Mouse (Mus musculus) limb, embryonic 10.5 days (tissue): Measurements from ENCODE around the gene Abhd6. TPM values are rescaled to one million over a fixed set of nuclear protein-coding genes. Genes with fewer than 3 reads are reported as not detected.

ENCODE experiments used
- DNase-seq: peaks from one replicate; pipeline ENCODE4 v3.0.0-alpha.2; 2017; ENCODE audit warnings: low spot score
- H3K27ac ChIP-seq: fragments of 300-500 bp; sonication (generic); 2 replicates; pipeline ENCODE4 v1.5.1; 2016; ENCODE audit warnings: mild to moderate bottlenecking
- H3K27me3 ChIP-seq: fragments of 300-500 bp; sonication (generic); 2 replicates; pipeline ENCODE4 v1.6.1; 2016; ENCODE audit warnings: low read depth, mild to moderate bottlenecking; ENCODE audit not compliant: poor library complexity, severe bottlenecking
- H3K36me3 ChIP-seq: fragments of 300-500 bp; sonication (generic); 2 replicates; pipeline ENCODE4 v1.6.1; 2016; ENCODE audit warnings: mild to moderate bottlenecking, moderate library complexity
- H3K4me1 ChIP-seq: fragments of 300-500 bp; sonication (generic); 2 replicates; pipeline ENCODE4 v1.6.1; 2016
- H3K4me3 ChIP-seq: fragments of 300-500 bp; sonication (generic); 2 replicates; pipeline ENCODE4 v1.5.1; 2016; ENCODE audit warnings: mild to moderate bottlenecking, moderate library complexity
- H3K9me3 ChIP-seq: fragments of 300-500 bp; sonication (generic); replicated peaks from 2 replicates; pipeline ENCODE4 v1.6.1; 2016; ENCODE audit warnings: mild to moderate bottlenecking
- WGBS: fragments of 180-500 bp; shearing (Covaris S2); methylation state at CpG from one replicate; pipeline ENCODE4 v1.1.7; 2016; 5-methylcytosine and 5-hydroxymethylcytosine counted together
- polyA plus RNA-seq: library from polyadenylated mRNA; unstranded; fragments of >200 nt; fragmentation: Nextera tagmentation; extraction: Ambion mirVana; gene quantifications from 2 replicates; pipeline ENCODE4 v1.2.1, GENCODE M21; 2016

Gene Abhd6
- polyA plus RNA-seq, 1 experiment from 2014 or later = 20.9 TPM

DNA sequence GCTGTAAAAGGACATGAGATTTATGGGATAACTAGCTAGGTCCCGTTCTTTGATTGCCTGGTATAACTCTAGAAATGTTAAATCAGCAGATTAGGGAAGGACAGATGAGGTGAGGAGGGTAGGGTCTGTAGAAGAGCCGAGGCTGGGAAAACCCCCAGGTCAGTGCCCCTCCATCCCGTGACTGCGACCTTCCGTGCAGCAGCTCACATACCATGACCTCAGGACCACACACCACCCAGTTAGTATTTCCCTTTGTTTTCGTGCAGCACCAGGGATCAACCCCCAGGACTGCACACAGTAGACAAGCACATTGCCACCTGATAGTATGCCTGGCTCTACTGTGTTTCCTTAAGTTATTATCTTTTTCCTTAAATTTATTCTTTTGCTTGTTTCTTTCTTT is 21.8 kb downstream of the Abhd6 start:
- Histone ChIP-seq H3K4me1 (peaks cover 7% of the 10 kb centered on the region; the same call in 1 of the 2 replicates), H3K9me3 (no peaks in the 10 kb centered on the region), H3K27ac (peak overlapping the region; percentile 2; the same call in 1 of the 2 replicates), H3K36me3 (no peaks in the 10 kb centered on the region), H3K27me3 (no peaks in the 10 kb centered on the region), H3K4me3 (no peak overlapping the region)
- no peak for DNase-seq
- WGBS = 32% methylated on average over 6 of the region's 6 CpGs

DNA sequence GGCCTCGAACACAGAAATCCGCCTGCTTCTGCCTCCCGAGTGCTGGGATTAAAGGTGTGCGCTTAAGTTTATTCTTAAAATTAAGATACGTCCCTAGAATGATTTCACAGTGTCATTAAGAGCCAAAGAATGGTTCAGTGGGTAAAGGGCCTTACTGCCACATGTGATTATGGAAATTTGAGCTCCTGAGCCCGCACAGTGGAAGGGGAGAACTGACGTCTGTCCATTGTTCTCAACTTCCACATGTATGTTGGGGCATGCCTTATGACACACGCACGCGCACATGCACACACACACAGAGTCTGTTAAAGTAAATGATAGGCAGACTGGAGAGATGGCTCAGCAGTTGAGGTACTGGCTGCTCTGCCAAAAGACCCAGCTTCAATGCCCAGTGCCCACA is 22.2 kb downstream of the Abhd6 start:
- Histone ChIP-seq H3K4me1 (peaks cover 7% of the 10 kb centered on the region; the same call in 1 of the 2 replicates), H3K36me3 (no peaks in the 10 kb centered on the region), H3K27ac (peak overlapping the region; percentile 2; the same call in 1 of the 2 replicates), H3K27me3 (no peaks in the 10 kb centered on the region), H3K9me3 (no peaks in the 10 kb centered on the region), H3K4me3 (no peak overlapping the region)
- 93% methylated on average over 10 of the region's 10 CpGs for WGBS
- DNase-seq = no peak

DNA sequence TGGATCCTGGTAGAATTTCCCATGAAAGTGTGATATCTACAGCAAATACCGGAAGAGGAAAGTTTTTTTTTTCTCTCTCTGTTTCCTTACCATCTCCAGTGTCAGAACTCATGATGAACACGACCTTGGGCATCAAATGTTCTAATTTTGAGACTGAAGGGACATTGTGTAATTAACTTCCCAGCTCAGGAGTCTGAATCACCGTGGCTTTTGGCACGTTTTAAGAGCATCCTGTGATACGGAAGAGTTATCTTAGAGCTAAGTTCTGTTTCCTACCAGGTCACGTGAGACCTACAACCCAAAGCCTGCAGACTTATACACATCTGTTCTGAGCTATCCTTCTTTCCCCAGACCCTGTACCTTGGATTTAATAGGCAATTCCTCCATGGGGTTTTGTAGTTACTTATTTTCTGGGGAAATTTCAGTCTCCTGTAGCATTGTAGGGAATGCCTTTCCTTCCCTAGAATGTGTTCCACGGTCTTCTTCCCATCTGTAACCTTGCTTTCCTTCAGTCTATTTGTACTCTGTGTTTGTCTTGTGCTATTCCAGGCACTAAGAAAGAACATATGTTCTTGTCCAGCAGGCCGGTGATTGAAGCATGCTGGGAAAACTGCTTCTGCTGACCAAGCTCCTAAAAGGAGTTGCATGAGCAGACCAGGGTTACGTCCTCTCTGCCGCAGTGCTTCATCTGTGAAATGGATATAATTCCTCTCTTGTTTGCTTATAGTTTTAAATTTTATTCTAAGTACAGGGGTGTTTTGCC is 24.2 kb downstream of the Abhd6 start:
- DNase-seq = no peak
- no peaks in the 10 kb centered on the region for H3K36me3 ChIP-seq
- 84% methylated on average over 10 of the region's 10 CpGs for WGBS
- peaks cover 7% of the 10 kb centered on the region; the same call in 1 of the 2 replicates for H3K4me1 ChIP-seq
- H3K27ac ChIP-seq = no peak overlapping the region
- no peaks in the 10 kb centered on the region for H3K9me3 ChIP-seq
- H3K27me3 ChIP-seq = no peaks in the 10 kb centered on the region
- no peak overlapping the region for H3K4me3 ChIP-seq

DNA sequence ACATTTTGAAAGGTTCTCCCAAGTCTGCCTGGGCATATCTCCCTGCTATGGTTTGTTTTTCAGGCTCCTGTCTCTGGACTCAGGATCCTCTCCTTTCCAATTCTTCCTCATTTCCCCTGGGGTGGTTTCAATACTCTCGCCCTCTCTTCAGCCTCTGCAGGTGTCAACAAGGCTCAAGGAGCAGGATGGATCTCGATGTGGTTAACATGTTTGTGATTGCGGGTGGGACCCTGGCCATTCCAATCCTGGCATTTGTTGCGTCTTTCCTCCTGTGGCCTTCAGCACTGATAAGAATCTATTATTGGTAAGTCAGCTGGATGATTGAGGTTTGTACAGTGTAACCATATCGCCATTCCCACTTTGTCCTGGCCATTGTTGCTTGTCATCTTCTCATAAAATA is 25.4 kb downstream of the Abhd6 start:
- Histone ChIP-seq H3K27me3 (no peaks in the 10 kb centered on the region), H3K36me3 (no peaks in the 10 kb centered on the region), H3K9me3 (no peaks in the 10 kb centered on the region), H3K4me3 (no peak overlapping the region), H3K4me1 (peaks cover 7% of the 10 kb centered on the region; the same call in 1 of the 2 replicates), H3K27ac (no peak overlapping the region)
- 90% methylated on average over 5 of the region's 5 CpGs for whole genome bisulfite sequencing
- DNase-seq = no peak

DNA sequence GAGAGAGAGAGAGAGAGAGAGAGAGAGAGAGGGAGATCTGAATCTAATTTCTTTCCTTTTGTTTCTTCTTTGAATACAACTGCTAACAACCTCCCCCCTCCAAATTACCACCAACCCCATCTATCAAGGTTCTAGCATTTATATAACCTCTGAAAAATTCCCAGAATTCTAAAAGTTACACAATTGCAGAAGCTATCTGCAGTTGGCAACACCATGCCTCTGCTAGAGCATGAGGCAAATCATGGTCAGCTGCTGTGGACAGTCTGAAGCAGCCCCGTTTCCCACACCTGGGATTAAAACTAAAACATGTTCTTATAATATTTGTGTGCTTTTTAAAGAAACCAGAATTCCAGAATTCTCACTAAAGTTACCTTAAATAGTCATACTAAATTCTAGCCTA is 27.1 kb downstream of the Abhd6 start:
- Histone ChIP-seq H3K4me3 (no peak overlapping the region), H3K36me3 (no peaks in the 10 kb centered on the region), H3K4me1 (no peaks in the 10 kb centered on the region; the same call in 1 of the 2 replicates), H3K9me3 (no peaks in the 10 kb centered on the region), H3K27me3 (no peaks in the 10 kb centered on the region), H3K27ac (no peak overlapping the region)
- no peak for DNase-seq
- 88% methylated on average over 1 of the region's 1 CpGs for WGBS

DNA sequence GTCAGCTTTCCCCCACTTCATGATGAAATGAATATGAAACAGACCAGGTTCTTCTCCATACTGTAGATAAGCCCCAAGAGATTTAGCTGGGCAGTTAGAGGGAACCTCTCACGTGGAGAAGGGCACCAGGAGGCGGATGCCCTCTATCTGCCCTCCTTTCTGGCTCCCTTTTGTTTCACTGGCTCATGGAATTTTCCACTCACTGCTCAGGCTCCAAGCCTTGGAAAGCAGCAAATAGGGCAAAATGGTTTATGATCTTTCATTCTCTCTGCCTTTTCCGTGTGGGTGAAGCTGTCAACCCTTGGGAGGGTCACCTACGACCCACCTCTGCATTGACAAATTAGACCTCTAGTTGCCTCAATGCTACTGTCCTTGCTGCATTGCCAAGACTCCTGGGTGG is 27.8 kb downstream of the Abhd6 start:
- Histone ChIP-seq H3K9me3 (no peaks in the 10 kb centered on the region), H3K4me3 (no peak overlapping the region), H3K27ac (no peak overlapping the region), H3K27me3 (no peaks in the 10 kb centered on the region), H3K4me1 (no peaks in the 10 kb centered on the region), H3K36me3 (no peaks in the 10 kb centered on the region)
- 77% methylated on average over 4 of the region's 4 CpGs for WGBS
- no peak for DNase-seq

DNA sequence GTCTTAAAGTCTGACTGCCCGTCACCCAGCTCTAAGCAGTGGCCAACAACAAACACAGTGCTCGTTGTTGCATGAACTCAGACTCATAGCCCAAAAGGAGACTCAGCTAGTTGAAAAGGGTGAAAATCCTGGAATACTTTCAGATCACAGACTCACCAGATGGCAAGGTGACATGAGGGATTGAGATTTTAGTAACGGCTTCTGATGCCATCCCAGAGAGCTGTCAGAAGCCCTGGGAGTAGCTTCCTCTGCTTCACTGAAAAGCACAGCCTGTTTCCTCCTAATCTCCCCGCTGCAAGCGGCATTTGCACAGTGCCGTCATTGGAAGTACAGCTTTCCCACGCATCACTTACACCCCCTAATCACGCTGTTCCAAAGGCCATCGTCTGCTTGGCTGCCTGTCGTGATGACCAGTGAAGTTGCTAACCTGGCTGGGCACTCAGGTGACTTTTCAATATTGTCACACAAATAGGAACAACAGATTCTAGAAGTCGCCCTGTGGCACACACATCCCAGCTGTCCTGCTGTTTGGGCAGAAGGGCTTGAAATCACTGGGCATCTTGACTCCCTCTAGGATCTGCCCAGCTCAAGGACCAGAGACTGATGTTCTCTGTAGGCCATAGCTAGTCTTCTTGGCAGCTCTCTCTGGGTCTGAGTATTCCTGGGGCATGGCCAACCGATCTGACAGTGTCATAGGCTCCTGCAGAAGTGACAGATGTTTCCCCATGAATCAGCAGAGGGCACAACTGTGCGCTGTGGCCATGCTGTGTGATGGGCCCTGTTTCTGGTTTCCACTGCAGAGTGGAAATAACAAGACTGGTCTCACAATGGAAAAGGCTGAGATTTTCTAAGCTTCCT is 29.6 kb downstream of the Abhd6 start:
- WGBS = 81% methylated on average over 13 of the region's 13 CpGs
- Histone ChIP-seq H3K4me1 (no peaks in the 10 kb centered on the region), H3K9me3 (no peaks in the 10 kb centered on the region), H3K27ac (no peak overlapping the region), H3K4me3 (no peak overlapping the region), H3K36me3 (no peaks in the 10 kb centered on the region), H3K27me3 (no peaks in the 10 kb centered on the region)
- DNase-seq = no peak

DNA sequence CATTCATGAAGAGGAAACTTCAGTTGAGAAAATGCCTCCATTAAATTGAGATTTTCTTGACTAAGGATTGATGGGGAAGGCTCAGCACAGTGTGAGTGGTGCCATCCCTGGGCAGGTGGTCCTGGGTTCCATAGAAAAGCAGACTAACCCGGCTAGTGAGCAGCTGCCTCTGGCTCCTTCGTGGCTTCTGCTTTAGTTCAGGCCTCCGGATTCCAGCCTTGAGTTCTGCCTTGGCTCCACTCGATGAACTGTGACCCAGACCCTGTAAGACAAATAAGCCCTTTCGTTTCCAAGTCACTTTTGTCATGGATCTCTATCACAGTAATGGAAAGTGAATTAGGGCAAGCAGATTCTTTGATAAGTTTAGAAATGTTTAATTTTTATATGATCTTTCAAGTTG is 31.9 kb downstream of the Abhd6 start:
- DNase-seq = no peak
- Histone ChIP-seq H3K27ac (no peak overlapping the region), H3K36me3 (no peaks in the 10 kb centered on the region), H3K9me3 (no peaks in the 10 kb centered on the region), H3K4me1 (no peaks in the 10 kb centered on the region), H3K4me3 (no peak overlapping the region), H3K27me3 (no peaks in the 10 kb centered on the region)
- WGBS = 86% methylated on average over 5 of the region's 5 CpGs

DNA sequence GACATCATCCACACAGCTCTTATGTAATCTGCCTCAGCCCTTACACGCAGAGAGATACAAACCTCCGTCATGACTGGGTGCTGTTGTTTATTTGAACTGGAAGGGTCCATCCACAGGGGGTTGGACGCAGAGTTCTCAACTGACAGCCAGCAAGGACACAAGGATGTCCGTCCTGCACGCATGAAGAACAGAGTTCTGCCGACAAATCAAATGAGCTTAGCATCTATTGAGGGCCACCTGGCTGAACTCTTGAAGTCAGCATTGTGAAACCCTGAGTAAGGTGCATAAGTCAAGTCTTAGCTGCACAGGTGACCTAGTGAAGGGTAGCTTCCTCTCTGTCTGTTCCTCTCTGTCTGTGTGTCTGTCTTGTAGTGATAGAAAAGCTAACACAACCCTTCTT is 33.2 kb downstream of the Abhd6 start:
- Histone ChIP-seq H3K27me3 (no peaks in the 10 kb centered on the region), H3K4me3 (no peak overlapping the region), H3K4me1 (no peaks in the 10 kb centered on the region), H3K9me3 (no peaks in the 10 kb centered on the region), H3K36me3 (no peaks in the 10 kb centered on the region; the same call in 1 of the 2 replicates), H3K27ac (no peak overlapping the region)
- 89% methylated on average over 6 of the region's 6 CpGs for WGBS
- DNase-seq = no peak

DNA sequence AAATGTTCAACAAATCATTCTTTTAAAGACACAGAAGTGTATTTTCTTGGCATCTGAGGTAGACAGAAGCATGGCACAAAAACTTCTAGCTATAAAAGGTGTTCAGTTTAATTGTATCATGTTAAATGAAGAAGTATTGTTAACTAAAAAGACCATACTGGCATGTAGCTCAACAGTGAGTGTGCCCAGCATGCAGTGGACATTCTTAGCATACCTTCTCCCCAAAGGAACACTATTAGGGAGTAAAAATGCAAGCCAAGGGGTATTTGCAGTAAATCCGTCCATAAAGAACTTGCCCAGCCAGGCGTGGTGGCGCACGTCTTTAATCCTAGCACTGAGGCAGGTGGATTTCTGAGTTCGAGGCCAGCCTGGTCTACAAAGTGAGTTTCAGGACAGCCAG is 33.7 kb downstream of the Abhd6 start:
- no peaks in the 10 kb centered on the region for H3K4me1 ChIP-seq
- WGBS = 86% methylated on average over 5 of the region's 5 CpGs
- H3K36me3 ChIP-seq = no peaks in the 10 kb centered on the region; the same call in 1 of the 2 replicates
- H3K27ac ChIP-seq = no peak overlapping the region
- DNase-seq = no peak
- H3K27me3 ChIP-seq = no peaks in the 10 kb centered on the region
- H3K4me3 ChIP-seq = no peak overlapping the region
- no peaks in the 10 kb centered on the region for H3K9me3 ChIP-seq

DNA sequence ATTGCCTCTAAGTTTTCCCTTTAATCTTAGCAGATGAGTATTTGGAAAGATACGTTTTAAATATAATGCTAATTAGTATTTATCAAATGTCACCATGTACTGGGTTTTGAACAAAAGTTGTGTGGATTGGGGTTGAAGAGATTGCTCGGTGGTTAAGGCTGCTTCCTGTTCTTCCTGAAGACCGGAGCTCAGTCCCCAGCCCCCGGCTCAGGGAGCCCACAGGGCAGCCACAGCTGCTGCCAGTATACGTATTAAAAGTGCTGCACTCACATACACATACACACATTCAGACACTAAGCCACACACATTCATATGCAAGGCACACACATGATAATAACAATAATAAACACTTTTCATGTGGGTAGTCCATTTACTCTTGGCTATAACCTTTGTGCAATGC is 35.4 kb downstream of the Abhd6 start:
- 85% methylated on average over 5 of the region's 5 CpGs for WGBS
- Histone ChIP-seq H3K27ac (no peak overlapping the region), H3K4me1 (no peaks in the 10 kb centered on the region), H3K9me3 (no peaks in the 10 kb centered on the region), H3K36me3 (no peaks in the 10 kb centered on the region; the same call in 1 of the 2 replicates), H3K4me3 (no peak overlapping the region), H3K27me3 (no peaks in the 10 kb centered on the region)
- no peak for DNase-seq

DNA sequence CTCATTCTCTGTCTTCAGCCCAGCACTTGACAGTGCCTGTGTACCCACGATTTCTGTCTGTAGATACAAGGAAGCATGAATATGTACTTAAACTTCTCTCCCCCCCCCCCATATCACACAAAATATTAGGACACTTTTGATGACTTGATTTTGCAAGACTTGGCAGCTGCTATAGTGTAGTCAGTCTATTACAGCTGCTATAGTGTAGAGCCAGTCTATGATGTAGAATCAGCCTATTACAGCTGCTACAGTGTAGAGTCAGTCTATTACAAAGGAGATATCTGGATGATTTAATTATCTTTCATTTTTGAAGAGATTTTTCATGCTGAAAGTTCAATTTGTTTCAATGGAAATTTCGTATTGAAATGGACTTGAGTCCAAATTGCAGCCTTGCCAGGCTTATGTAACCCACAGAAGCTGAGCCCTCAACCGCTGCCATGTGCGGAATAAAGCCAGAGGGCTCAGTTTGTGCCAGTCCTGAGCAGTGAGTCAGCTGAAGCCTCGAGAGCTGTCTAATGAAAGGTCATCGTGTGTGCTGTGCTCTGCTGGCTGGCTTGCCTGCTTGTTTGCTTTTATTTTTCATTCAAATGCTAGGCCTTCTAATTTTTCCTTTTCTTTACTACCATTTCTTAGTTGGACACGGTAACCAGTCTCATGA is 36.2 kb downstream of the Abhd6 start:
- H3K36me3 ChIP-seq = no peaks in the 10 kb centered on the region; the same call in 1 of the 2 replicates
- H3K27me3 ChIP-seq = no peaks in the 10 kb centered on the region
- H3K9me3 ChIP-seq = no peaks in the 10 kb centered on the region
- no peak for DNase-seq
- H3K4me3 ChIP-seq = no peak overlapping the region
- no peaks in the 10 kb centered on the region for H3K4me1 ChIP-seq
- no peak overlapping the region for H3K27ac ChIP-seq
- 86% methylated on average over 7 of the region's 7 CpGs for WGBS

DNA sequence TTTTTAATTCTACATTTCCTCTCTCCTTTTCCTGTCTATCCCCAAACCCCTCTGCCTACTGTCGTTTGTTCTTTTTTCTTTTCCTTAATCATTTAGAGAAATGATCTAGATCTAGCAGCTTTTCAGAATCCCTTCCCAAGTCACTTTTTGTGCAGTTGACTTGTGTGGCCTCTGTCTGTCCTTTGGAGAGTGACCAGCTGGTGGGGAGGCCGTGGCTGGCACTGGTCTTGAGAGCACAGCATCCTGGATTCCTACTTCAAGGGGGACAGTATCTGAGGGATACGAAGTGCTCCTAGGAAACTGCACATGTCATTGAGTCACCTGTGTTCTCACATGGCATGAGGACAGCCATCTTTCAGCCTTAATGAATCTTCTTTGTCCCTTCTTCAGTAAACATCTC is 37.5 kb downstream of the Abhd6 start:
- Histone ChIP-seq H3K27ac (no peak overlapping the region), H3K4me1 (no peaks in the 10 kb centered on the region), H3K27me3 (no peaks in the 10 kb centered on the region), H3K4me3 (no peak overlapping the region), H3K9me3 (no peaks in the 10 kb centered on the region), H3K36me3 (no peaks in the 10 kb centered on the region; the same call in 1 of the 2 replicates)
- no peak for DNase-seq
- WGBS = 84% methylated on average over 3 of the region's 3 CpGs
